Mouse (Mus musculus) embryonic fibroblast, embryonic 13.5 days (primary cell): ENCODE measurements around the gene Chp2. TPM values are rescaled to one million over a fixed set of nuclear protein-coding genes. Genes with fewer than 3 reads are reported as not detected.

Experiments used
- H3K27ac ChIP-seq: 2 replicates; pipeline ENCODE4 v1.5.1; 2012; ENCODE audit warnings: low read length, control low read depth, inconsistent platforms; ENCODE audit not compliant: insufficient read depth
- H3K4me1 ChIP-seq: 2 replicates; pipeline ENCODE4 v1.6.1; 2011; ENCODE audit warnings: low read length; ENCODE audit not compliant: control insufficient read depth, insufficient read depth
- H3K4me3 ChIP-seq: 2 replicates; pipeline ENCODE4 v1.5.1; 2011; ENCODE audit warnings: mild to moderate bottlenecking, control low read depth, low read length; ENCODE audit not compliant: insufficient read depth
- CTCF ChIP-seq: IDR thresholded peaks from 2 replicates; pipeline ENCODE4 v1.5.1; 2011; ENCODE audit warnings: mild to moderate bottlenecking, control low read depth, low read length, moderate library complexity, borderline replicate concordance; ENCODE audit not compliant: insufficient read depth
- POLR2A ChIP-seq: IDR thresholded peaks from 2 replicates; pipeline ENCODE4 v1.6.1; 2011; ENCODE audit warnings: low read depth, mild to moderate bottlenecking, control low read depth, low read length, moderate library complexity
- polyA plus RNA-seq: library from polyadenylated mRNA; stranded (reverse); fragments of >200 nt; gene quantifications from 2 replicates; pipeline ENCODE4 v1.2.4, GENCODE M21; 2011; ENCODE audit warnings: low read depth; ENCODE audit not compliant: missing spikeins, insufficient read length

Gene Chp2
- polyA plus RNA-seq, 1 experiment, result not detected

- TF ChIP-seq POLR2A (no peak), CTCF (no peak)
Observed at GRCm38 (mm10) chr7:122258521-122258920, 39.2 kb downstream of the Chp2 start.

GRCm38 (mm10) chr7:122260055-122260602, 40.8 kb downstream of the Chp2 start:
- Histone ChIP-seq H3K4me3 (no peak overlapping the region), H3K4me1 (no peaks in the 10 kb centered on the region), H3K27ac (no peak overlapping the region)
- no peak for TF ChIP-seq CTCF
- TF ChIP-seq POLR2A, result no peak

More at GRCm38 (mm10) chr7:122258521-122258920, 39.2 kb downstream of the Chp2 start:
- no peak overlapping the region for H3K4me3 ChIP-seq
- no peaks in the 10 kb centered on the region for H3K4me1 ChIP-seq
- no peak overlapping the region for H3K27ac ChIP-seq

GRCm38 (mm10) chr7:122268983-122269486, 49.7 kb downstream of the Chp2 start:
- H3K27ac ChIP-seq, result no peak overlapping the region
- H3K4me3 ChIP-seq, result no peak overlapping the region
- H3K4me1 ChIP-seq, result no peaks in the 10 kb centered on the region
- TF ChIP-seq POLR2A (no peak), CTCF (no peak)

- no peak for TF ChIP-seq CTCF
- TF ChIP-seq POLR2A, result no peak
- no peak overlapping the region for H3K4me3 ChIP-seq
- no peaks in the 10 kb centered on the region for H3K4me1 ChIP-seq
- H3K27ac ChIP-seq, result no peak overlapping the region
Observed at GRCm38 (mm10) chr7:122272334-122272733, 53.0 kb downstream of the Chp2 start.

Other genes with a start within 250 kb of the Chp2 start
- gene Cog7, start 237.8 kb upstream of the Chp2 start, polyA plus RNA-seq, result 14.0 and 16.3 TPM in 2 replicates
- gene Gga2, start 198.3 kb upstream of the Chp2 start, polyA plus RNA-seq, result 48.8 and 60.1 TPM in 2 replicates
- 47.0 and 50.0 TPM in 2 replicates for gene Ubfd1, start 152.3 kb upstream of the Chp2 start, polyA plus RNA-seq
- gene Ears2, start 152.2 kb upstream of the Chp2 start, polyA plus RNA-seq, result 4.0 and 4.2 TPM in 2 replicates
- 137 and 149 TPM in 2 replicates for gene Ndufab1, start 117.6 kb upstream of the Chp2 start, polyA plus RNA-seq
- 4.0 and 4.8 TPM in 2 replicates for gene Palb2, start 86.5 kb upstream of the Chp2 start, polyA plus RNA-seq
- gene Dctn5, start 86.5 kb upstream of the Chp2 start, polyA plus RNA-seq, result 80.2 and 83.0 TPM in 2 replicates
- 36.6 and 44.3 TPM in 2 replicates for gene Plk1, start 60.1 kb upstream of the Chp2 start, polyA plus RNA-seq
- gene Ern2, start 33.3 kb upstream of the Chp2 start, polyA plus RNA-seq, result not detected in 2 replicates
- gene Prkcb, start 69.3 kb downstream of the Chp2 start, polyA plus RNA-seq, result 1.0 TPM in 1 of 2 replicates, not detected in the other